Mouse (Mus musculus) WW6 (cell line): ENCODE data around the gene Ube2ql1.

ENCODE experiments used
- DNase-seq: peaks from one replicate; pipeline ENCODE4 v3.0.0-alpha.2; 2013; ENCODE audit warnings: low read depth, low spot score

The Ube2ql1 gene

GRCm38 (mm10) chr13:69708236-69708635 lies 31.5 kb downstream of the Ube2ql1 start:
- DNase-seq = no peak

DNA sequence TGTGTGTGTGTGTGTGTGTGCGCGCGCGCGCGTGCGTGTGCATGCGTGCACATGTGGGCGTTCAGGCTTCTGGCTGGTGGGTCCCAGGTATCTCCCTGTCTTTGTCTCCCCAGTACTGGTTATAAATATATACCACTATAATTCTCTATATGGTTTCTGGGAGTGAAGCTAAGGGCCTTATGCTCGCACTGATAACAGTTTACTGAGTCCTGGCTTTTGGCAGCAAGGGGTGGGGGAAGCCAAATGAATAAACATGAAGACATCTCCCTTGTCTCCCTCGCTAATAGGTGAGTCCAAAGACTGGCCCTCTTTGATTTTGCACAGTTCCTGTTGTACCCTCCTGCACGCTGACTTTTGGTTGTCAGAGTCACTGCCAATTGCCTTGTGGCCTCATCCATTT lies 32.2 kb downstream of the Ube2ql1 start:
- no peak for DNase-seq

GRCm38 (mm10) chr13:69706919-69707318 lies 32.8 kb downstream of the Ube2ql1 start:
- DNase-seq = no peak

DNA sequence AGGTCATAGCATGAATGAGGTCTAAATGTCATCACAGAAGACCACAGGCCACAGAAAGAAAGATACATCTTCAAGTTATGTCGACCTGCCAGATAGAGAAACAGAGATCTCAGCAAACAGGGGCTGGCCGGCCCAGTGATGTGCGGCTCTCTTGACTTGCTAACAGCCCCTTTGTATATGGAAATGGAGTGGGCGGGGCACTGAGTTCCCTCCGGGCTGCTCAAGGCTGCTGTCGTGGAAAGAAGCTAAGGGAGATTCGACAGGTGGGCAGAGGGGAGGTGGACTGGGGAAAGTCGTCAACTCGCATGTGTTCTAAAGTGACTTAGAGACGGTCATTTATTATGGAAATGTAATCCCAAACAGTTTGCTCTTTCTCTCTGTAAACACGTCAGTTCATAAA lies 36.2 kb downstream of the Ube2ql1 start:
- peak; percentile 56 for DNase-seq

GRCm38 (mm10) chr13:69701397-69701796 lies 38.3 kb downstream of the Ube2ql1 start:
- DNase-seq = no peak

DNA sequence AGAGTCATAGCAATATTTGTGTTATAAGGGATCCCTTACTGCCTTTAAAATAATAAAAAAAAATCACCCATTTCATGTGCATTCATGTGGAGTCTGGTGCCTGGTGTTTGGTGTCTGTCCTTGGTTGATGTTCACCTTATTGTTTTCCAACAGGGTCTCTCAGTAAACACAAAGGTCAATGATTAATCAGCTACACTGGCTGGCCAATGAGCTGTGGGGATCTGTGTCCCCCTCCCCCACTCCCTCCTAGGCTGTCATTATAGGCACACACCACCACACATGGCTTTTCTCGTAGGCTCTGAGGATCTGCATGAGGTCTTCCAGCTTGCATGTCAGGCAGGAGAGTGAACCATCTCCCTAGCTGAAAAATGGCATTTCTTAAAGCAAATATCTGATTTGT lies 38.9 kb downstream of the Ube2ql1 start:
- DNase-seq = no peak

- no peak for DNase-seq
Measured at GRCm38 (mm10) chr13:69696333-69696991, 43.2 kb downstream of the Ube2ql1 start.

- DNase-seq = no peak
Measured at GRCm38 (mm10) chr13:69691074-69691473, 48.6 kb downstream of the Ube2ql1 start.

DNA sequence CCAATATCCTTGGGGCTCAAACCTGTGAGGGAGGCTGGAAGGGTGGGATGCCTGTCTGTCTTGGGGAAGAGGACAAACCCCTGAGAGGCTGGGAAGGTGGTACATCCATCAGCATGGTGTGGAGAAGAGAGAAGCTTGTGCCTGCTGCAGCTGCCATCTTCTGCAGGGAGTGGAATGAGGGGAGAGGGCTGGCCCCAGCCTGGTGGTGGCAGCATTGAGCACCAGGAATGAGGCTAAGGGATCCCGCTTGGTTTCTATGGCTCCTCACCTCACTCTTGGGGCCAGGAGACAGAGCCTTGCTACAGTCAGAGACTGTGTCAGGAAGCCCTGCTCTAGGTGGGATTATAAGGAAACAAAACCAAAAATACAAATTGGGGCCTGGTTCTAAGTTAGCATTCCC lies 52.7 kb downstream of the Ube2ql1 start:
- no peak for DNase-seq

- DNase-seq = no peak
Measured at GRCm38 (mm10) chr13:69685406-69685818, 54.3 kb downstream of the Ube2ql1 start.

GRCm38 (mm10) chr13:69673921-69674618 lies 65.6 kb downstream of the Ube2ql1 start:
- no peak for DNase-seq

DNA sequence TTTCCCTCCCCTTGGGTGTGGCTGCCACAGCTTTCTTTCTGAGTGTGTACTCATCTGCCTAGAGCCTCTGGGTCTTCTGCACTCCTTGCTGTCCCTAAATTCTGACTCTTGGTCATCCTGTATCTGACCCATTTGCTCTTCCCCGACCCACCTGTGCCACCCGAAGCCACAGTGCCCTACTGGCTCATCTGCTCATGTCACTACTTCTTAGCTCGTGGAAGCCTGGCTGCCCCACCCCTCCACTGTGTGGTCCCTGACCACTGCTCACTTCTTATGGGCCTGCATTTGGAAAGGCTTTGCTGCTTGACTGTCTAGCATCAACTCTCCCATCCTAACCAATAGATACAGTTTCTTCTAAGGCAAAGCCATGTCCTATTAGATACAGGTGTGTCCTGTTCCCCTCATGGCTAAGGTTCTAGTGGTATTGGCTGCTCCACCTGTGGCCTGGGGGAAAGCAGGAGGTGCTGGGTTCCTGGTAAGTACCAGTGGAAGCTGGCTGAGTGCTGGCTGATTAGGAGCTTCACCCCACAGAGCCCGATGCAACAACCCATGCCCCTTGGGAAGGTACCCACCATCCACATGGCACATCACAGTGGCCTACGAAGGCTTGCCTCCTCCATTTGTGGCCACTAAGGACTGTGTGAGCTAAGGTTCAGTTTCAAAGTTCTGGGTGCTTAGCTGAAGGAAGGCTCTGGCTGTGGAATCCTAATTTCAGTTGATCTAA lies 66.3 kb downstream of the Ube2ql1 start:
- no peak for DNase-seq

GRCm38 (mm10) chr13:69672565-69672964 lies 67.1 kb downstream of the Ube2ql1 start:
- no peak for DNase-seq

- DNase-seq = no peak
Measured at GRCm38 (mm10) chr13:69672121-69672520, 67.6 kb downstream of the Ube2ql1 start.

DNA sequence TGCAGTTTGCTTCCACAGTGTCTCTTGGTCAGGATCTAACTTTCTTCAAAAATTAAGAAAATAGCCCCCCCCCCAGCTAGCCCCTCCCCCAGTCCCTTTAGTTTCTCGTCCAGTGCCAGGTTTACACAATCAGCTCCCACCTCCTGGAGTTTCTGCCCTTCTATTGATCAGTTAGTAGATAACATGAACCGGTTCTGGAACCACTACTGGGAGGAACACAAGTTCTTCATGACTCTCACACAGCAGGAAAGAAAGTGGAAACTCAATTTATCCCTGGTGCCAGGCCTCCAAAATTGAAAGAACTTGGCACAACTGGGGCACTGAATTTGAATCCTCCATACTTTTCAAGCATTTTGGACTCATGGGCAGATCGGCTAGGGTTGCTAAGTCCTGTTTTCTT lies 85.2 kb downstream of the Ube2ql1 start:
- no peak for DNase-seq
